Mouse (Mus musculus) heart, postnatal 0 days (tissue): ENCODE measurements around the gene L1cam.

Experiments
- CTCF ChIP-seq: IDR thresholded peaks from 2 replicates; pipeline ENCODE4 v1.5.1; 2016; ENCODE audit warnings: antibody characterized with exemption, control low read depth, low read depth
- EP300 ChIP-seq: IDR thresholded peaks from 2 replicates; pipeline ENCODE4 v1.6.1; 2016; ENCODE audit warnings: antibody characterized with exemption, low read depth

- TF ChIP-seq CTCF (no peak), EP300 (no peak)
These were observed 31.2 kb downstream of the L1cam start for GRCm38 (mm10) chrX:73864692-73865091.
